Mouse (Mus musculus): ENCODE results near the gene Arl14ep.

Arl14ep gene

GRCm38 (mm10) chr2:106956146-106956545 lies 18.1 kb downstream of the Arl14ep start:
- ATAC-seq (ENCODE audit: insufficient number of reproducible peaks, low FRiP score, low TSS enrichment), result no peak

- 0 out of 2 replicates have a peak, but pooled peaks have one; percentile 22 for ATAC-seq (ENCODE audit: insufficient number of reproducible peaks, low FRiP score, low TSS enrichment)
These were observed 18.6 kb downstream of the Arl14ep start for GRCm38 (mm10) chr2:106955621-106956020.

GRCm38 (mm10) chr2:106954975-106955374 lies 19.2 kb downstream of the Arl14ep start:
- no peak for ATAC-seq (ENCODE audit: insufficient number of reproducible peaks, low FRiP score, low TSS enrichment)

- ATAC-seq (ENCODE audit: insufficient number of reproducible peaks, low FRiP score, low TSS enrichment), result 0 out of 2 replicates have a peak, but pooled peaks have one; percentile 58
These were observed 31.8 kb downstream of the Arl14ep start for GRCm38 (mm10) chr2:106942451-106942850.

GRCm38 (mm10) chr2:106935681-106936080 lies 38.5 kb downstream of the Arl14ep start:
- no peak for ATAC-seq (ENCODE audit: insufficient number of reproducible peaks, low FRiP score, low TSS enrichment)

GRCm38 (mm10) chr2:106929906-106930305 lies 44.3 kb downstream of the Arl14ep start:
- ATAC-seq (ENCODE audit: insufficient number of reproducible peaks, low FRiP score, low TSS enrichment), result no peak
